Mouse (Mus musculus): ENCODE data around the gene Lsm2.

- TF ChIP-seq POLR2A (IDR thresholded peaks at IDR 0.05; ENCODE audit: low read depth, low read length) (no peak), CTCF (IDR thresholded peaks at IDR 0.05; ENCODE audit: extremely low read depth, insufficient read depth, insufficient read length, insufficient replicate concordance) (no peak)
These were observed 36.5 kb downstream of the Lsm2 start for GRCm38 (mm10) chr17:35018171-35018570.
